Mouse (Mus musculus): ENCODE data around the gene Casq2. TPM values are rescaled to one million over a fixed set of nuclear protein-coding genes. Genes with fewer than 3 reads are reported as not detected.

Gene Casq2
- under 1 TPM; 0.44 to 0.89 TPM for total RNA-seq (2021)

GRCm38 (mm10) chr3:102086283-102086682 lies at the start of gene Casq2:
Casq2 (plus strand) TSS chr3:102086415.
- intact Hi-C loops (cut with DNase I): no loop called here
- DNase-seq: no peak

- intact Hi-C loops (cut with DNase I): no loop called here
Observed at GRCm38 (mm10) chr3:102037806-102038205, 48.4 kb upstream of the Casq2 start.

DNA sequence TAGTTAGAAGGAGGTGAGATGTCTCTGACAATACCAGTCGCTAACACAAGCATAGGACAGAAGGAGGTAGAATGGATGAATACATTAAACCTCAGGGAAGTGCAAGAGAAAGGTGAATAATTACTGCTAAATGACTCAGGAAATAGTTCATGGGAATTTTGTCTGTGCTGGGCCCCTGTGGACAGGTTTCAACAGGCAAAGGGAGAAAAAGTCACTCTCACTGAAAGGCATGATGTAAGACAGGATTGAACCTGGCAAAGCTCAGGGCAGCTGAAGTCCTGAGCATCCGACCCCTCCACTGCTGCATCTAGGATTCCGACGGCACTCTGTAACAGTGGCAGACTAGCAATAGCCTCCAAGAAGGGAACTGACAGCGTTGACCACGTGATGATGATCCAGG lies 47.6 kb upstream of the Casq2 start:
- intact Hi-C loops (cut with DNase I): no loop called here
- DNase-seq: no peak

More at GRCm38 (mm10) chr3:102037806-102038205, 48.4 kb upstream of the Casq2 start:
- DNase-seq: no peak

DNA sequence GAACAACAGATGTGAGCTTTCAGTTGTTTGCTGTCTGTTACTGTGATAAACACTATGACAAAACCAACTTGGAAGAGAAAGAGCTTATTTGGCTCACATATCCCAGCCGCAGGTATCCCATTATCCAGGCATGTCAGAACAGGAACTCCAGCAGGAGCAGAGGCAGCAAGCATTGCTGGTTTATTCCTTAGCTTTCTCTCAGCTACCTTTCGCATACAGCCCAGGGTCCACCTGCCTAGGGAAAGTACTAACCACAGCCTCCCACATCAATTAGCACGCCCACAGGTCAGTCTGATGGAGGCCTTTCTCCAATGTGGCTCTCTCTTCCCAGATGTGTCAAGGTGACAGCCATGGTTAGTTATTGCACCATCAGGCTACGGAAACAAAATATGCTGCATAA lies 44.6 kb upstream of the Casq2 start:
- intact Hi-C loops (cut with DNase I): no loop called here
- DNase-seq: no peak

DNA sequence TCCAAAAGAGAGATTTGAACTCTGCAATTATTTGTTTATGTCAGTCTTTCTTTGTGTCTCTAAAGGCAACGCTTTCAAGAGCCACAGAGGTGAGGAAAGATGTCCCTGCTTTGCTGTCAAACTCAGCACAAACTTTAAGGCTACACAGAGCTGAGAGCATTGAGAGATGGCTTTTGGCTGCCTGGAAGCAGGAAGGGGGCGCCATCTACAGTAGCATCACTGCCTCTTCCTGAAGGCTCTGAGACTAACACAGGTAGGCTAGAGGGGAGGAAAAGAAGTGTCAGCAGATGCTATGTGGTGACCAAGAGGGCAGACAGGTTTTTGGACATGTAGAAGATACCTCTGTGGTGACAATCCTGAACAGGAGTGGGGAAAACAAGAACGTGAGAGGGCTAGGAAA lies 41.1 kb upstream of the Casq2 start:
- DNase-seq: peak; percentile 49
- intact Hi-C loops (cut with DNase I): no loop called here

DNA sequence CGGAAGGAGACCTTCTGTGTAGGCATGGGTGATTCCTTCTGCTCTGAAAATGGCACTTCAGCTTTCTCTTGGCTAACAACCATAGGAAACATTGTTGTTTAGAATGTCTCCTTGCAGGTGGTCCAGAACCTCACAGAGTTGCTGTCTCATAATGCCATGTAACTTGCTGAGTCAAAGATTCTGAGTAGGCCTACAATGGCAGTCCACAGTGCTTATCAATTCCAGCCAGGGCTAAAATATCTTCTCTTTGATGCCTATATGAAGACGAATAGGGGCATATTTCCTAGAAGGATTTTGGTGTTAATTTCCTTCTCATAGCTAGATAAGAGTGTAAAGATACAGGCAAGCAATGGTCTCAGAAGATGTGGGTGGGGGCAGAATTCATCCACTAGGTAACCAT lies 38.7 kb upstream of the Casq2 start:
- no peak for DNase-seq
- intact Hi-C loops (cut with DNase I): no loop called here

- DNase-seq: peak; percentile 77
- intact Hi-C loops (cut with DNase I): no loop called here
Observed at GRCm38 (mm10) chr3:102049207-102050104, 36.8 kb upstream of the Casq2 start.

DNA sequence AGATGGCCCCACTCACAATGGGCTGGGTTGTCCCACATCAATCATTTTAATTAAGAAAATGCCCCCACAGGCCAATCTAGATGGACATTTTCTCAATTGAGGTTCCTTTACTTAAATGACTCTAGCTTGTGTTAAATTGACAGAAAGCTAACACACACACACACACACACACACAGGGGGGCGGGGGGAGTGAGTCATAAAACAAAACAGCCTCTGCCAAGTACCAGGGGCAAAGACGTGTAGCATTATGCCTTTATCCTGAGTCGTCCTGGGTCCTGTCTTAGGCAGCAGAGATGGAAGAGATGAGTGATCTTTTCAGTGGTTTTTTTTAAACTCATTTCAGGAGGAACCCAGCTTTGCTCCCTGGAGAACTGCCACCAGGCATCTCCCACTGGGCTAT lies 34.2 kb upstream of the Casq2 start:
- DNase-seq: no peak
- intact Hi-C loops (cut with DNase I): no loop called here

DNA sequence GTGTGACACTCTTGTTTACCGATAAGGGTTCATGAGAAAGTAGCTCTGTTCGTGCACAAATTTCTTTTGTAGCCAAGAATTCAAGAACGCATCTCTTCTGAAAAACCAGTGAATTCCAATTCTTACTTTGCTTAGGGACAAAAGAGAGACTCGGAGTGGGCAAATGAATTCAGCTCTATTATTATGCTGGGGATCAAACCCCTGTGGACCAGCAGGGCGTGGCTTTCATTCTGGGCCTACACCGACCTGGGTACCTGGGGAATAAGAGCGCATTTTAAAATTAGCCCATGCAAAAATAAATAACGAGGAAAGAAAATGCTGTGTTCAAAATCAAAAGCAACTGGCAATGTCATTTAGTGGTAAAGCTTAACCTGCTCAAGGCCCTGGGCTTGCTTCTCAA lies 32.9 kb upstream of the Casq2 start:
- no peak for DNase-seq

DNA sequence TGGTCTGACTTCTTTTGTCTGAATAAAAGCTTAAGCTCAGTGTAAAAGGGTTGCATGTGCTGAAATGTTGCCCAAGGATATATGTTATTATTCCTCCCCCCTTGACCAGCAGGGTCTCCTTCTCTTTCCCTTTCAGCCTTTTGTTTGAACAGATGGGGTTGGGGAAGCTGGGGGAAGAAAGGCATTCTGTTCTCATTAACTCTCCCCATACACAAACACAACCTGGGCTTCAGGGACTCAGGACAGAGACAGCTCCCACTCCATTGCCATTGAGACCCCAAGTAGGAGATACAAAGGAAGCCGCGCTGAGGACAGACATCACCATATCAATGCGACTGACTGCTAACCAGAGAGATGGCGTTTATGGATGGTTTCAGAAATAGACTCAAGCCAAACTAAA lies 30.3 kb upstream of the Casq2 start:
- DNase-seq: peak; percentile 9
- intact Hi-C loops (cut with DNase I): no loop called here

More for the DNA sequence above, 32.9 kb upstream of the Casq2 start:
- intact Hi-C loops (cut with DNase I): no loop called here

- no peak for DNase-seq
- intact Hi-C loops (cut with DNase I): no loop called here
Observed at GRCm38 (mm10) chr3:102060065-102060464, 26.1 kb upstream of the Casq2 start.

GRCm38 (mm10) chr3:102061923-102062670 lies 24.1 kb upstream of the Casq2 start:
- DNase-seq: peak; percentile 91
- intact Hi-C loops (cut with DNase I): no loop called here

GRCm38 (mm10) chr3:102062671-102063010 lies 23.6 kb upstream of the Casq2 start:
- DNase-seq: no peak
- intact Hi-C loops (cut with DNase I): no loop called here

GRCm38 (mm10) chr3:102063273-102064120 lies 22.7 kb upstream of the Casq2 start:
- intact Hi-C loops (cut with DNase I): no loop called here
- no peak for DNase-seq

DNA sequence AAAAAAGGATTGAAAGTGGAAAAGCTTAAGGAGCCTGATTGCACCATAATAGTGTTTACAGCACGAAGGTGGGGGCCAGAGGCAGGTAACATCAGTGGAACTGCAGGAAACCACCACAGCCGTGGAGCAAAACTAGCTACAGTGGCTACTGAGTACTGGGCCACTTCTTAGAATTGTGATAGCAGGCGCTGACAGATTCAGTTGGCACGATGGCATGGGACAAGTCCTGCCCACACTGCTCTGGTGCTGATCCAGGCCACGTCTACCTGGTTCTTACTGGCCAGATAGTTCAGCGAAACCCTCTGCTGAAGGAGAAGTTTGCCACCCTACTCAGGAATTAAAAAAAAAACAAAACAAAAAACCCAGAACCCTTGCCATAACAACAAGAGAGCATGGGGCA lies 21.6 kb upstream of the Casq2 start:
- intact Hi-C loops (cut with DNase I): no loop called here
- DNase-seq: no peak

DNA sequence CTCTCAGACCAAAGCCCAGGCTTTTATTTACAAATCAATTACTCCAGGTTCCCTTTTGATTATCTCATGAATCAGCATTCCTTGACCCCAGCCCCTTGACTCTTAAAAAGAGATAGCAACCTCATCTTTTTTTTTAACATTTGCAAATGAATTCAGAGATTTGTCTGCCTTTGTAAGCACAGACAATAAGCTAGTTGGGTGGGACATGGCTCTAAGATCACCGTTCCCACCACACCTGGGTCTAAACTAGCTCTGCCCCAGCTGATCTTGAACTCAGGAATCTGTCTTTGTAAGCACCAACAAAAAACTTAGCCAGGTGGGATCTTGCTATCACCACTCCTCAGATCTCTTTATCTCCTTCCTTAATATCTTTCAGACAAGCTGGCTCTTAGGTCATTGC lies 18.9 kb upstream of the Casq2 start:
- no peak for DNase-seq
- intact Hi-C loops (cut with DNase I): no loop called here

DNA sequence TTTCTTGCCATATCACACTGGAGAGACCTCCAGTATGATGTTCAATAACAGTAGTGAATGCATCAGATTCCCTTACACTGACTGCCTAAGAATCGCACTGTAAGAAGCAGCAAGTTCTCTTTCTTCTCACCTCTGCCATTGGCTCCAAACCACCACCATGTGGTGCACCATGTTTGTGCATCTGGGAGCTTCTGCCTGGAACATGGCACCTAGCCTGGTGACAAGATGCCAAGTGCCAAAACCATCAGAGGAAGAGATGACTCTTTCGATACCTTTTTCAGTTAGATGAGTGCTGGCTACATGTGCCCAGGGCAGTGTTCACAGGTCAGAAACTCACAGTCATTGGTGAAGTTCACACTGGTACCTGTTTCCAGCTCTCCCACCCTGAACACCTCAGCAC lies 18.4 kb upstream of the Casq2 start:
- intact Hi-C loops (cut with DNase I): no loop called here
- no peak for DNase-seq

GRCm38 (mm10) chr3:102069260-102069659 lies 17.0 kb upstream of the Casq2 start:
- intact Hi-C loops (cut with DNase I): no loop called here
- DNase-seq: no peak

DNA sequence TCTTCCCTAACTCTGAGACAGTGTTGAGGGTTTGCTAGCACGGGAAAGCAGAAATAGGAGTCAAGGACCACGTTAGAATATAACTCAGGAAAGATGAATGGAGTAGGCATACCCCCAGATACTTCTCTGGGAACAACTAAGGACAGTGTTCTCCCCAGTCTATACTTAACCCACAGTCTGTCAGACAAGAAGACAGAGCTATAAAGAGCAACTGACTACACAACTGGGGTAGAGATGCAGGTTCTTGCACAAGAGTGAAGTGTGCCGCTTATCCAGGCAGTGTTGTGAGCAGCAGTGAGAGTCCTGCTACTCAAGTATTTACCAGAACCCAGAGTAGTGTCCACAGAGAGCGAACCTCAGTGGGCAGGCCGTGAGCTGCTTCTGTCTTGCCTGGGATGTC lies 16.5 kb upstream of the Casq2 start:
- intact Hi-C loops (cut with DNase I): no loop called here
- no peak for DNase-seq

DNA sequence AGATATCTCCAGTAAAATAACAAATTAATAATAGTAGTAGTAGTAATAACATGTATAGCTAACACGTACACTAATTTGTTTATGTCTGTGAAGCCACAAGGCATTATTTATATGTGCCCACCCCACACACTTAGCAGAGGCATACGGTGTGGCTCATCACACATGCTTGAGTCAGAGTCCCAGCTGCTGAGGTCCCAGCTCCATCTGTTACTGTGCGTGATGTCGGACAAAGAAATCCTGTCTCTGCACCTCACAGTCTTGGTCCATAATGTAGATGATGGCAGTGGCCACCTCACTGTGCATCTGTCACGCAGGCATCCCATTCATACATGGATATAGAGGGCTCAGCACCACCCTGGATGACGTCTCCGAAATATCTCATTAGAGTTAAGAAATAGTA lies 15.9 kb upstream of the Casq2 start:
- intact Hi-C loops (cut with DNase I): no loop called here
- DNase-seq: peak; percentile 45

DNA sequence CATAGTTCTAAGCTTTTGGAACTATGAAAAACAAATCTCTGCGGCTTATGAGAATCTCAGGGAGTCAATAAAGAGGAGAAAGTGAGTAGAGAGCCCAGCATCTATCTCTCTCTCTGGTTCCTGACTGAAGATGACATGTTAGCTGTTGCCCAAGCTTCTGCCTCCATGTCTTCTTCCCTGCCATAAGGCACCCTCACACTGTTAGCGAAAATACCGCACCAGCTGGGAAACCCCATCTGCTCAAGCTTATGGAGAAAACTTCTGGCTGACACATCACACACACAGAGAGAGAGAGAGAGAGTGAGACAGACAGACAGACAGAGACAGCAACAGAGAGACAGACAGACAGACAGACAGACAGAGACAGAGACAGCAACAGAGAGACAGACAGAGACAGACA lies 15.2 kb upstream of the Casq2 start:
- peak; percentile 19 for DNase-seq
- intact Hi-C loops (cut with DNase I): no loop called here
